Mouse (Mus musculus): ENCODE results near the gene Fgfr1op2. TPM values are rescaled to one million over a fixed set of nuclear protein-coding genes. Genes with fewer than 3 reads are reported as not detected.

Fgfr1op2 gene
- polyA plus RNA-seq, 1 experiment, result 99.6 TPM

DNA sequence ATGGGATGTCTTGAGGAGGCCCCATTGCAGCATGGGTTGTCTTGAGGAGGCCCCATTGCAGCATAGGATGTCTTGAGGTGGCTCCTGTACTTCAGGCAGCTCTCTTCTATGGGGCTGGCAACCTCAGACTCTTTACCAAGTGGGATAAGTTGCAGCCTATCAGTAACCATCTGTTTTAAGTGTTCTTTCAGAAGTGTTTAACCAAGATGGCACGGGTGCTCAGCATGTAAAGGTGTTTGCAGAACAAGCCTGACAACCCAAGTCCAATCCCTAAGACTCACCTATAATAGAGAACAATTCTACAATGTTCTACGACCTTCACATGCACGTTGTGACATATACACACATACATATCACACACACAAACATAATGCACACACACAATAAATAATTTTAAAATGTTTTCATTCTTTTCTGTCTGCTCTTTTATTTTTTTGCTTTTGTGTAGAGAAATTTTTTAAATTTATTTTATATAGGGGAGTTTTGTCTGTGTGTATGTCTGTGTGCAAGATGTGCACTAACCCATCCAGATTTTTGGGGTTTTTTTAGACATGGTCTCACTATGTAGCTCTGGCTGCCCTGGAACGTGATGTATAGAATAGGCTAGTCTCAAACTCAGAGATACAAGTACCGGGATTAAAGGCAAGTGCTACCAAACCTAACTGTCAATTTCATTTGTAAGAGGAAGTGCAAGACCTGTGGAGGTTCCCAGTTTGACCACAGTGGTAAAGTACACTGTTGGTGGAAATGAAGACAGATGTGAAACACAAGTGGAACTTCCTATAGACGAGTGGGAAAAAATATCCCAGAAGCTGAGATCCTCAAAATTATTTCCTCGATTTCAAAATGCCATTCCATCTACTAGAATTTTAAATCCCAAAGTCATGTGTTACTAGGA lies 63.3 kb downstream of the Fgfr1op2 start:
- Histone ChIP-seq H3K4me1 (ENCODE audit: control insufficient read depth, insufficient read depth, low read length) (peaks cover 3% of the 10 kb centered on the region; the same call in 1 of the 2 replicates), H3K27ac (ENCODE audit: control insufficient read depth, insufficient read depth, low read depth, low read length, poor library complexity) (peak overlapping the region; percentile 31), H3K4me3 (replicated peaks; ENCODE audit: control insufficient read depth, low read depth, low read length) (no peak overlapping the region)
- 35% methylated on average over 7 of the region's 7 CpGs for WGBS
- TF ChIP-seq CTCF (IDR thresholded peaks at IDR 0.05; ENCODE audit: control insufficient read depth, insufficient read depth, low read length) (no peak), POLR2A (IDR thresholded peaks at IDR 0.05; ENCODE audit: borderline replicate concordance, control insufficient read depth, low read depth, low read length) (no peak)

DNA sequence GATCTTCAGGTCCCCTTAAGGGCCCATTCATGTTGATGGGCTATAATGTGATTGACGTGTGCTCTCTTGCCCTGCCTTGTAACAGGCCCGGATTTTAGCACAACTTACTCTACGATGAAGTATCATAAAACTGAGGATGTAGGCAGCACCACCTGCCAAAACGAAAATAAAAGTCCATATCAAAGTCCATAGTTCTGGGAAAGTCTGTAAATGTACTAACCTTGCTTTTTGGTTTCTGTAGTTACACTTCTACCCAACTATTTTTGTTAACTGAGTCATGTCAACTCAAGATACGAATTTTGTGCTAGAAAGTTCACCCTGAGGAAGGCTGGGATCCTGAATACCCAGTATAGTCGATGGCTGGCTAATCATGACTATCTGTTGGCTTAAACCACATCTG lies 64.0 kb downstream of the Fgfr1op2 start:
- TF ChIP-seq CTCF (IDR thresholded peaks at IDR 0.05; ENCODE audit: control insufficient read depth, insufficient read depth, low read length) (no peak), POLR2A (IDR thresholded peaks at IDR 0.05; ENCODE audit: borderline replicate concordance, control insufficient read depth, low read depth, low read length) (no peak)
- 47% methylated on average over 6 of the region's 6 CpGs for WGBS
- Histone ChIP-seq H3K4me3 (replicated peaks; ENCODE audit: control insufficient read depth, low read depth, low read length) (no peak overlapping the region), H3K4me1 (ENCODE audit: control insufficient read depth, insufficient read depth, low read length) (peaks cover 3% of the 10 kb centered on the region; the same call in 1 of the 2 replicates), H3K27ac (ENCODE audit: control insufficient read depth, insufficient read depth, low read depth, low read length, poor library complexity) (no peak overlapping the region; the same call in 1 of the 2 replicates)

DNA sequence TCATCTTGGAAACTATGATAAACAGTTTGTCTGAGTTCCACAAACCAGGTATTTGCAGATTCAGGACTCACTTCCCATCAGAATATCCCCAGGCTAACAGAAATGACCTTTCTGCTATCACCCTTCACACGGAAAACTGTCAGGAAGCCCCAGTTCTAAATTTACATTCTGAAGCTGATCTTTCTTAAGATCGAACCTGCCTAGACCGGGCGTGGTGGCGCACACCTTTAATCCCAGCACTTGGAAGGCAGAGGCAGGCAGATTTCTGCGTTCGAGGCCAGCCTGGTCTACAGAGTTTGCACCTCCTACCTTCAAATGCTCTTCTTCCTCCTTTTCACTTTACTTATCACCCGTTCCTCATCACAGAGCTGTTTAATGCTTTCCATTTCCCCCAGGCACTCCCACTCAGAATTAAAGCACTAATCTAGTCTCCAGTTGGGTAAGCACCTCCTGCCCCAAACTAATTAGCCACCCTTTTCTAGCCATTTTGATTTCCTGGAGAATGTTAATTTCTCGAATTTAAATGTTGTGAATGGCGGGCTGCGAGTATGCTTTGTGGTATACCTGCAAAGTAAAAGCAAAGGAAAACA lies 64.7 kb downstream of the Fgfr1op2 start:
- peaks cover 3% of the 10 kb centered on the region; the same call in 1 of the 2 replicates for H3K4me1 ChIP-seq (ENCODE audit: control insufficient read depth, insufficient read depth, low read length)
- 38% methylated on average over 11 of the region's 11 CpGs for WGBS
- peak overlapping the region; percentile 75; the same call in 1 of the 2 replicates for H3K27ac ChIP-seq (ENCODE audit: control insufficient read depth, insufficient read depth, low read depth, low read length, poor library complexity)
- TF ChIP-seq CTCF (IDR thresholded peaks at IDR 0.05; ENCODE audit: control insufficient read depth, insufficient read depth, low read length), result no peak
- TF ChIP-seq POLR2A (IDR thresholded peaks at IDR 0.05; ENCODE audit: borderline replicate concordance, control insufficient read depth, low read depth, low read length), result no peak
- H3K4me3 ChIP-seq (replicated peaks; ENCODE audit: control insufficient read depth, low read depth, low read length), result peak overlapping the region; percentile 83

DNA sequence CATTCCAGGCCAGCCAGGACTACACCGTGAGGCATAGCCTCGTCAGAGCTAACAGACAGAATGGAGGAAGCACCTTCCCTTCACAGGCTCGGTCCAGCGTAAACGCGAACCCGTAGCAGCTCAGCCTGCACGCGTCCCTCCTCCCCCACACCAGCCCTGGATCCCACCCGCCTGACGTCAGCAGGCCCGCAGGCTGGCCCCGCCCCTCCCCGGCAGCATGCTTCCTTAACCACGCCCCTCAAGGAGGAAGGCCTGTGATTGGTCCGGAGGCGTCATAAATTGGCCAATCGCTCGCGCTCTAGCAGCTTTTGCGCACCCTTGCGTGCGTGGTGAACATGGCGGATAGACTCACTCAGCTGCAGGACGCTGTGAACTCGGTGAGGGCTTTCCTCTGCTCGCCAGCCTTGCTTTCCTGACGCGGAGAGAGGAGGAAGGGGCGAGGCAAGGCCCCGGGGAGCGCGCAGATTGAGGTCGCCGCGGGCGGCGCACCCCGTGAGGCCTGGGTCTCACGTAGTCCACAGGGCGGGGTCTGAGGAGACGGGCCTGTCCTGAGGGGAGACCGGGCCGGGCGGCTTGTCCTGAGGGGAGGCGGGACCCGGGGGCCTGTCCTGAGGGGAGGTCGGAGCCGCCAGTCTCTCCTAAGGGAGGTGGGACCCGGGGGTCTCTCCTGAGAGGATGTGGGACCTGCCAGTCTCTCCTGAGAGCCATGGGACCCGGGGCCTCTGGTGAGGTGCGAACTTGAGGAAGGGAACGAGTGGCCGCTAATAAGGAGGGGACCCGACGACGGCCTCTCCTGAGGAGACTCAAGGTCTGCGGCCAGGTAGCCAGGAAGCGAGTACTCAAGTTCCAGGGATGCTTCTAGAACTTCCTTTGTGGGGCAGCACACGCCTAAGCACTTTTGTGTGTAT lies 65.5 kb downstream of the Fgfr1op2 start, which contains the start of the genes Med21 and Tm7sf3:
Med21 (plus strand) TSS at position 272 of the 908 bp plus-strand sequence.
Tm7sf3 (minus strand) TSS at position 549 of the 908 bp plus-strand sequence.
- WGBS, result under 1% methylated on average over 60 of the region's 60 CpGs
- TF ChIP-seq CTCF (IDR thresholded peaks at IDR 0.05; ENCODE audit: control insufficient read depth, insufficient read depth, low read length), result peak; percentile 28; the same call in 1 of the 2 replicates
- TF ChIP-seq POLR2A (IDR thresholded peaks at IDR 0.05; ENCODE audit: borderline replicate concordance, control insufficient read depth, low read depth, low read length), result peak; percentile 99

DNA sequence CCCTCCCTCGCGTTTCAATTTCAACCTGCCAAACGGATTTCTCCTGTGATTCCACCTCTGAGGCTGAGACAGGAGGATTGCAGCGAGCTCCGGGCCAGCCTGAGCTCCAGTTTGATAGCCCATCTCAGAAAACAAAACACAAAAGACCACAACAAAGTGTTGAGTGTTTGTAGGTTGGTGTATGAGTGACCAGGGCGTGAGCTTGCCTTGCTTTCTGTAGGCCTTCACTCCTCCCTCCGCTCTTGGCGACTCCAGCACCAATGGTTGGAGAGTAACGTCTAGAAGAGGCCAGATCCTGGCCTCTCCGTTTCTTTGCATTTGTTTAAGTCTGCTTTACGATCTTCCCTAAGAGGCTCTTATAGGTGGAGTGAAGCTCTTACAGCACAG lies 66.2 kb downstream of the Fgfr1op2 start:
- Histone ChIP-seq H3K4me3 (replicated peaks; ENCODE audit: control insufficient read depth, low read depth, low read length) (peak overlapping the region; percentile 77), H3K27ac (ENCODE audit: control insufficient read depth, insufficient read depth, low read depth, low read length, poor library complexity) (no peak overlapping the region; the same call in 1 of the 2 replicates), H3K4me1 (ENCODE audit: control insufficient read depth, insufficient read depth, low read length) (peaks cover 1% of the 10 kb centered on the region; the same call in 1 of the 2 replicates)
- WGBS, result 15% methylated on average over 11 of the region's 11 CpGs
- TF ChIP-seq CTCF (IDR thresholded peaks at IDR 0.05; ENCODE audit: control insufficient read depth, insufficient read depth, low read length) (no peak), POLR2A (IDR thresholded peaks at IDR 0.05; ENCODE audit: borderline replicate concordance, control insufficient read depth, low read depth, low read length) (no peak)

More for the DNA sequence above, 65.5 kb downstream of the Fgfr1op2 start, which contains the start of the genes Med21 and Tm7sf3:
- Histone ChIP-seq H3K4me1 (ENCODE audit: control insufficient read depth, insufficient read depth, low read length) (peaks cover 3% of the 10 kb centered on the region; the same call in 1 of the 2 replicates), H3K27ac (ENCODE audit: control insufficient read depth, insufficient read depth, low read depth, low read length, poor library complexity) (peak within 1 kb of the TSS; percentile 86), H3K4me3 (replicated peaks; ENCODE audit: control insufficient read depth, low read depth, low read length) (peak within 1 kb of the TSS; percentile 83)

Other genes starting within 250 kb of the Fgfr1op2 start
- gene Itpr2, start 75.0 kb upstream of the Fgfr1op2 start, polyA plus RNA-seq (2011; ENCODE audit: insufficient read depth, insufficient read length, low replicate concordance, missing spikeins), result 8.8 and 22.5 TPM in 2 replicates
- 44.2 and 89.4 TPM in 2 replicates for gene Ints13, start 632 bp downstream of the Fgfr1op2 start, polyA plus RNA-seq (2011; ENCODE audit: insufficient read depth, insufficient read length, low replicate concordance, missing spikeins)
- gene Med21, start 65.3 kb downstream of the Fgfr1op2 start, polyA plus RNA-seq (2011; ENCODE audit: insufficient read depth, insufficient read length, low replicate concordance, missing spikeins), result 30.1 and 31.3 TPM in 2 replicates
- 19.5 and 20.1 TPM in 2 replicates for gene Tm7sf3, start 65.6 kb downstream of the Fgfr1op2 start, polyA plus RNA-seq (2011; ENCODE audit: insufficient read depth, insufficient read length, low replicate concordance, missing spikeins)
- gene Stk38l, start 147.8 kb downstream of the Fgfr1op2 start, polyA plus RNA-seq (2011; ENCODE audit: insufficient read depth, insufficient read length, low replicate concordance, missing spikeins), result 5.1 and 12.4 TPM in 2 replicates
- 0.85 TPM in 1 of 2 replicates, not detected in the other for gene Arntl2, start 218.9 kb downstream of the Fgfr1op2 start, polyA plus RNA-seq (2011; ENCODE audit: insufficient read depth, insufficient read length, low replicate concordance, missing spikeins)